Mouse (Mus musculus) NIH3T3 (cell line): ENCODE results near the gene Znrd1as.
"Not testable (repeated sequence)": the region's sequence is repeated elsewhere in the genome, so short reads cannot be mapped to it uniquely, and the experiment has no call there.

ENCODE experiments used
- DNase-seq: peaks from one replicate; pipeline ENCODE4 v3.0.0-alpha.2; 2012; ENCODE audit warnings: low read depth

The Znrd1as gene

GRCm38 (mm10) chr17:36950981-36951947 is 7.1 kb upstream of the Znrd1as start, which contains the start of gene Ppp1r11:
Gene Ppp1r11, minus strand, starts transcription at chr17:36951741.
- peak; percentile 99 for DNase-seq

- no peak for DNase-seq
Observed at GRCm38 (mm10) chr17:36952631-36953030, 5.8 kb upstream of the Znrd1as start.

GRCm38 (mm10) chr17:36953062-36953461 is 5.3 kb upstream of the Znrd1as start:
- DNase-seq, result no peak

- DNase-seq, result peak; percentile 51
Observed at GRCm38 (mm10) chr17:36958884-36959283, 492 bp downstream of the Znrd1as start.

- peak; percentile 44 for DNase-seq
Observed at GRCm38 (mm10) chr17:36961125-36961524, 2.7 kb downstream of the Znrd1as start.

GRCm38 (mm10) chr17:36966875-36967274 is 8.5 kb downstream of the Znrd1as start:
- DNase-seq, result no peak

- no peak for DNase-seq
Observed at GRCm38 (mm10) chr17:36970316-36970890, 12.0 kb downstream of the Znrd1as start.

GRCm38 (mm10) chr17:36971172-36971850 is 12.9 kb downstream of the Znrd1as start:
- DNase-seq, result no peak

GRCm38 (mm10) chr17:36972791-36973190 is 14.4 kb downstream of the Znrd1as start:
- DNase-seq, result no peak

- no peak for DNase-seq
Observed at GRCm38 (mm10) chr17:36973271-36973787, 14.9 kb downstream of the Znrd1as start.

- DNase-seq, result no peak
Observed at GRCm38 (mm10) chr17:36981221-36981813, 22.9 kb downstream of the Znrd1as start, which contains the start of gene 2410137M14Rik. Gene 2410137M14Rik, minus strand, starts transcription at chr17:36981237.

- no peak for DNase-seq
Observed at GRCm38 (mm10) chr17:36981845-36982244, 23.5 kb downstream of the Znrd1as start.

GRCm38 (mm10) chr17:36982253-36983155 is 24.1 kb downstream of the Znrd1as start:
- no peak for DNase-seq

- no peak for DNase-seq
Observed at GRCm38 (mm10) chr17:36988475-36988874, 30.1 kb downstream of the Znrd1as start.

- DNase-seq, result no peak
Observed at GRCm38 (mm10) chr17:36989437-36989836, 31.0 kb downstream of the Znrd1as start, which contains the start of gene H2-M5. Gene H2-M5, minus strand, starts transcription at chr17:36989537.

GRCm38 (mm10) chr17:36990630-36991029 is 32.2 kb downstream of the Znrd1as start:
- not testable (repeated sequence) for DNase-seq

GRCm38 (mm10) chr17:36992336-36993104 is 34.1 kb downstream of the Znrd1as start:
- DNase-seq, result no peak

GRCm38 (mm10) chr17:36993770-36994325 is 35.5 kb downstream of the Znrd1as start:
- DNase-seq, result no peak

- no peak for DNase-seq
Observed at GRCm38 (mm10) chr17:36994528-36994927, 36.1 kb downstream of the Znrd1as start.

GRCm38 (mm10) chr17:36995448-36995847 is 37.1 kb downstream of the Znrd1as start:
- DNase-seq, result no peak
